14 mouse cellular contexts compared by ENCODE assay signal in the genomic region with DNA sequence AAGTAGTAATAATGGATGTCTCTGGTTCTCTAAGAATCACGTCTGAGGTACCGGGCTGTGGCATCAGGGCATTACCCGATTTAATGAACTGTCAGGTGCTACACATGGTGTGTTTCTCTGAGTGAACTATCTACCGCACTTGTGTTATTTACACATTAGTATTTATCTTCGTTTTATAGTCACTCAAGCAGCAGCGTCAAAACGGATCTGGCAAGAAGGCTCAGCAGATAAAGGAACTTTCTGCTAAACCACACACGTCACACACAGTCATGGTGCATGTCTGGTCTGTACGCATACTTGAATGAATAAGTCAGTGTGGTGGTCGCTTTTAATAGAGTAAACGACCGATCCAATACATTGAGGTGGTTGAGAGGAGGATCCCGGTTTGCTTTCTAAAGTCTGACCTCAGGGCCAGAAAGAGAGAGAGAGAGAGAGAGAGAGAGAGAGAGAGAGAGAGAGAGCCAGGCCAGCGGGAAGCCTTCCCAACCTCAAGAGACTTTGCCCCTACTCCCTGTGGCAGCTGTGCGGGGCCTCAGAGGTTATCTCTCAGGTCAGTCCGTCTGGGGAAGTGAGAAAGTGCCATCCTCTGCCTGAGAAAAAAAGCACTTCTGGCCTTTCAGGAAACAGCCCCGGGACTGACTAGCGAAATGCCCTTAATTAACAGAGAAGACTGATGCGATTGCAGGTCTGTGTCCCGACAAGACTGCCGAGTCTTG. TPM values are rescaled to one million over a fixed set of nuclear protein-coding genes. Genes with fewer than 3 reads are reported as not detected.
DNase-seq lines count a peak whose midpoint lies in the region; ATAC-seq and TF ChIP-seq lines count a peak whose summit lies in the region.
"Had no signal": no experiment of that assay in that cellular context is flagged by ENCODE, and none has a peak within 500 bp of the region (broad histone marks: within the 10 kb centered on the region; RNA-seq: fewer than 3 reads in every experiment).

No protein-coding gene starts in this region.

- WGBS in heart, embryonic 13.5 days: 18% methylated on average over 21 of the region's 21 CpGs

- intact Hi-C loops in left cerebral cortex, postnatal 4 days (cut with DNase I): no loop called here

- DNase-seq in heart, adult 18-20 months: no peak
- peak; percentile 56 for DNase-seq in G1E (ENCODE audit: low spot score)
- DNase-seq in left cerebral cortex, postnatal 4 days: no peak
- DNase-seq in layer of hippocampus, adult 9-11 months: no peak
- DNase-seq in kidney, postnatal 36 days: no peak
- DNase-seq: thymus, postnatal 14 days had no signal

- TF ChIP-seq CTCF in G1E (IDR thresholded peaks at IDR 0.05; ENCODE audit: low read depth, low read length): no peak

- peak overlapping the region; percentile 53 for H3K4me2 ChIP-seq in heart, embryonic 13.5 days
- H3K4me2 ChIP-seq: forebrain, embryonic 15.5 days; limb, embryonic 15.5 days; midbrain, embryonic 12.5 days; neural tube, embryonic 15.5 days had no signal

- no peak overlapping the region; the same call in 1 of the 2 replicates for H3K27ac ChIP-seq in heart, embryonic 13.5 days (replicated peaks)
- H3K27ac ChIP-seq: forebrain, embryonic 15.5 days; layer of hippocampus, adult 2 months; limb, embryonic 15.5 days; midbrain, embryonic 12.5 days; neural tube, embryonic 15.5 days had no signal

- no peaks in the 10 kb centered on the region for H3K36me3 ChIP-seq in heart, embryonic 13.5 days
- H3K36me3 ChIP-seq in G1E (replicated peaks): no peaks in the 10 kb centered on the region
- H3K36me3 ChIP-seq: forebrain, embryonic 15.5 days; limb, embryonic 15.5 days; midbrain, embryonic 12.5 days; neural tube, embryonic 15.5 days had no signal

- H3K4me3 ChIP-seq in heart, embryonic 13.5 days: no peak overlapping the region
- H3K4me3 ChIP-seq in G1E (ENCODE audit: low read depth, low read length): peak overlapping the region; percentile 42; the same call in 1 of the 2 replicates
- H3K4me3 ChIP-seq: forebrain, embryonic 15.5 days; layer of hippocampus, adult 2 months; limb, embryonic 15.5 days; midbrain, embryonic 12.5 days; neural tube, embryonic 15.5 days had no signal

- H3K27me3 ChIP-seq in heart, embryonic 13.5 days (replicated peaks): peaks cover 46% of the 10 kb centered on the region
- peaks cover 3% of the 10 kb centered on the region; the same call in 1 of the 2 replicates for H3K27me3 ChIP-seq in G1E (ENCODE audit: insufficient read depth, low read length)

- H3K9ac ChIP-seq in heart, embryonic 13.5 days: peak overlapping the region; percentile 59; the same call in 1 of the 2 replicates
- H3K9ac ChIP-seq: forebrain, embryonic 15.5 days; limb, embryonic 15.5 days; midbrain, embryonic 12.5 days; neural tube, embryonic 15.5 days had no signal

- H3K4me1 ChIP-seq in heart, embryonic 13.5 days: peaks cover 14% of the 10 kb centered on the region
- H3K4me1 ChIP-seq in G1E (ENCODE audit: insufficient read depth, low read depth, low read length): peaks cover 35% of the 10 kb centered on the region

- H3K9me3 ChIP-seq in heart, embryonic 13.5 days: no peaks in the 10 kb centered on the region
- no peaks in the 10 kb centered on the region for H3K9me3 ChIP-seq in G1E (replicated peaks)
- H3K9me3 ChIP-seq: forebrain, embryonic 15.5 days; limb, embryonic 15.5 days; midbrain, embryonic 12.5 days; neural tube, embryonic 15.5 days had no signal

- no peak for ATAC-seq in heart, embryonic 13.5 days (ENCODE audit: extremely low read depth, insufficient number of reproducible peaks, low FRiP score, low TSS enrichment)
- ATAC-seq in G1E (ENCODE audit: extremely low read depth, insufficient number of reproducible peaks, low FRiP score, poor library complexity, severe bottlenecking): peak; percentile 81
- peak; percentile 53 for ATAC-seq in granulocyte monocyte progenitor cell, adult 5-6 weeks (replicated peaks; ENCODE audit: poor library complexity, severe bottlenecking)
- peak; percentile 97 for ATAC-seq in megakaryocyte progenitor cell, adult 5-6 weeks (replicated peaks; ENCODE audit: poor library complexity)
- ATAC-seq: forebrain, embryonic 15.5 days had no signal

RNA-seq across cellular contexts. Expression of a gene that starts 4.7 kb away (rescaled TPM):
- polyA plus RNA-seq in heart, embryonic 13.5 days (2015; fragmentation: Nextera tagmentation; extraction: Ambion mirVana): 0.09 TPM in 1 of 2 replicates, not detected in the other
- not detected for total RNA-seq in heart, adult 18-20 months (2021)
- total RNA-seq in G1E (2014; fragmentation: Nextera tagmentation): not detected in 2 replicates
- total RNA-seq in G1E (2017): not detected in 2 replicates
- polyA plus RNA-seq in G1E (2012): not detected in 2 replicates
- total RNA-seq in granulocyte monocyte progenitor cell, adult 5-6 weeks (2014; fragmentation: Nextera tagmentation): not detected in 2 replicates
- not detected in 2 replicates for total RNA-seq in granulocyte monocyte progenitor cell, adult 5-6 weeks (2017)
- not detected in 2 replicates for total RNA-seq in megakaryocyte progenitor cell, adult 5-6 weeks (2015)
- not detected in 2 replicates for total RNA-seq in megakaryocyte progenitor cell, adult 5-6 weeks (2017)
- under 1 TPM in 1 of 2 experiments, not detected in 1; 0.18 TPM for total RNA-seq in left cerebral cortex, postnatal 4 days (2021)
- polyA plus RNA-seq: midbrain, embryonic 12.5 days had no signal

RNA-seq across cellular contexts. Expression of a gene that starts 29.7 kb away (rescaled TPM):
- 25.9 and 26.6 TPM in 2 replicates for polyA plus RNA-seq in heart, embryonic 13.5 days (2015; fragmentation: Nextera tagmentation; extraction: Ambion mirVana)
- 10 to 100 TPM; 16.0 to 16.2 TPM for total RNA-seq in heart, adult 18-20 months (2021)
- total RNA-seq in G1E (2014; fragmentation: Nextera tagmentation) (not detected in 2 replicates), G1E (2017) (not detected in 2 replicates)
- polyA plus RNA-seq in G1E (2012): 0.03 TPM in 1 of 2 replicates, not detected in the other
- total RNA-seq in granulocyte monocyte progenitor cell, adult 5-6 weeks (2014; fragmentation: Nextera tagmentation): not detected in 2 replicates
- total RNA-seq in granulocyte monocyte progenitor cell, adult 5-6 weeks (2017): not detected in 2 replicates
- not detected in 2 replicates for total RNA-seq in megakaryocyte progenitor cell, adult 5-6 weeks (2015)
- not detected in 2 replicates for total RNA-seq in megakaryocyte progenitor cell, adult 5-6 weeks (2017)
- 10 to 100 TPM; 22.8 to 25.8 TPM for total RNA-seq in left cerebral cortex, postnatal 4 days (2021)

RNA-seq across cellular contexts. Expression of a gene that starts 39.4 kb away (rescaled TPM):
- 50.8 and 57.1 TPM in 2 replicates for polyA plus RNA-seq in heart, embryonic 13.5 days (2015; fragmentation: Nextera tagmentation; extraction: Ambion mirVana)
- total RNA-seq in heart, adult 18-20 months (2021): 10 to 100 TPM; 63.9 to 82.2 TPM
- total RNA-seq in G1E (2014; fragmentation: Nextera tagmentation): 184 and 214 TPM in 2 replicates
- 8.9 and 9.4 TPM in 2 replicates for total RNA-seq in G1E (2017)
- 96.4 and 118 TPM in 2 replicates for polyA plus RNA-seq in G1E (2012)
- total RNA-seq in granulocyte monocyte progenitor cell, adult 5-6 weeks (2014; fragmentation: Nextera tagmentation): 175 and 185 TPM in 2 replicates
- 11.8 and 14.0 TPM in 2 replicates for total RNA-seq in granulocyte monocyte progenitor cell, adult 5-6 weeks (2017)
- 154 TPM in 2 replicates for total RNA-seq in megakaryocyte progenitor cell, adult 5-6 weeks (2015)
- total RNA-seq in megakaryocyte progenitor cell, adult 5-6 weeks (2017): 11.2 and 12.1 TPM in 2 replicates
- 10 to 100 TPM; 68.6 to 71.7 TPM for total RNA-seq in left cerebral cortex, postnatal 4 days (2021)

Comparison
In these comparisons a context has a peak if more than half of its experiments do, and no peak if none do; other contexts are left out.
1. RNA of a gene that starts 29.7 kb away (total RNA-seq): 22.8 to 25.8 TPM in left cerebral cortex, postnatal 4 days and 16.0 to 16.2 TPM in heart, adult 18-20 months; not detected in G1E, not detected in granulocyte monocyte progenitor cell, adult 5-6 weeks and not detected in megakaryocyte progenitor cell, adult 5-6 weeks; every median in the first group is over 10 times any median in the second.